Mouse (Mus musculus): ENCODE data around the gene Hsd17b13. TPM values are rescaled to one million over a fixed set of nuclear protein-coding genes. Genes with fewer than 3 reads are reported as not detected.

Gene Hsd17b13
- 0.17 and 0.50 TPM in 2 replicates for polyA plus RNA-seq (2012; rRNA removed; ENCODE audit: low replicate concordance)

GRCm38 (mm10) chr5:103977297-103977696, at the start of gene Hsd17b13:
TSS of gene Hsd17b13 (minus strand) at chr5:103977410.

GRCm38 (mm10) chr5:104021597-104022378, 44.6 kb upstream of the Hsd17b13 start, which contains the start of gene Hsd17b11:
TSS of gene Hsd17b11 (minus strand) at chr5:104021919.

GRCm38 (mm10) chr5:103910748-103911409, 66.3 kb downstream of the Hsd17b13 start, which contains the start of gene Klhl8:
TSS of gene Klhl8 (minus strand) at chr5:103911259.

Other genes starting within 250 kb of the Hsd17b13 start
- 12.9 and 14.3 TPM in 2 replicates for gene Klhl8, start 66.2 kb downstream of the Hsd17b13 start, polyA plus RNA-seq (2012; rRNA removed; ENCODE audit: low replicate concordance)
- 34.5 and 60.5 TPM in 2 replicates for gene Hsd17b11, start 44.5 kb upstream of the Hsd17b13 start, polyA plus RNA-seq (2012; rRNA removed; ENCODE audit: low replicate concordance)
- 52.9 and 59.7 TPM in 2 replicates for gene Nudt9, start 68.9 kb upstream of the Hsd17b13 start, polyA plus RNA-seq (2012; rRNA removed; ENCODE audit: low replicate concordance)
- not detected in 2 replicates for gene Gm17660, start 100.2 kb upstream of the Hsd17b13 start, polyA plus RNA-seq (2012; rRNA removed; ENCODE audit: low replicate concordance)
- 249 and 562 TPM in 2 replicates for gene Sparcl1, start 136.3 kb upstream of the Hsd17b13 start, polyA plus RNA-seq (2012; rRNA removed; ENCODE audit: low replicate concordance)
- gene Dspp, start 193.3 kb upstream of the Hsd17b13 start, polyA plus RNA-seq (2012; rRNA removed; ENCODE audit: low replicate concordance): not detected in 2 replicates
- gene Dmp1, start 225.2 kb upstream of the Hsd17b13 start, polyA plus RNA-seq (2012; rRNA removed; ENCODE audit: low replicate concordance): 0.04 and 0.05 TPM in 2 replicates

Measured in subcutaneous adipose tissue, adult 2 months (tissue).